Mouse (Mus musculus) heart, embryonic 13.5 days (tissue): ENCODE data around the gene Slc30a5. TPM values are rescaled to one million over a fixed set of nuclear protein-coding genes. Genes with fewer than 3 reads are reported as not detected.
A peak's percentile ranks its signal among the peaks of the same experiment; 100 is the strongest.

Experiments
- ATAC-seq: fragments of 200-750 bp; cut with Nextera tagmentation; 2 replicates; pipeline ENCODE4 v1.8.0; 2017; ENCODE audit warnings: moderate TSS enrichment; ENCODE audit not compliant: insufficient number of reproducible peaks, low FRiP score, low TSS enrichment; ENCODE audit errors: extremely low read depth
- H3K27ac ChIP-seq: fragments of 300-500 bp; sonication (generic); replicated peaks from 2 replicates; pipeline ENCODE4 v1.5.1; 2015; ENCODE audit warnings: moderate library complexity, mild to moderate bottlenecking, inconsistent platforms
- H3K27me3 ChIP-seq: fragments of 300-500 bp; sonication (generic); replicated peaks from 2 replicates; pipeline ENCODE4 v1.6.1; 2015; ENCODE audit warnings: mild to moderate bottlenecking, inconsistent platforms
- H3K36me3 ChIP-seq: fragments of 300-500 bp; sonication (generic); 2 replicates; pipeline ENCODE4 v1.6.1; 2015; ENCODE audit warnings: mild to moderate bottlenecking, inconsistent platforms
- H3K4me1 ChIP-seq: fragments of 300-500 bp; sonication (generic); 2 replicates; pipeline ENCODE4 v1.6.1; 2015; ENCODE audit warnings: inconsistent platforms
- H3K4me2 ChIP-seq: fragments of 300-500 bp; sonication (generic); 2 replicates; pipeline ENCODE4 v1.6.1; 2015; ENCODE audit warnings: inconsistent platforms, mild to moderate bottlenecking, moderate library complexity
- H3K4me3 ChIP-seq: fragments of 300-500 bp; sonication (generic); 2 replicates; pipeline ENCODE4 v1.5.1; 2015; ENCODE audit warnings: moderate library complexity, mild to moderate bottlenecking, inconsistent platforms
- H3K9ac ChIP-seq: fragments of 300-500 bp; sonication (generic); 2 replicates; pipeline ENCODE4 v1.6.1; 2015; ENCODE audit warnings: inconsistent platforms, mild to moderate bottlenecking, moderate library complexity
- H3K9me3 ChIP-seq: fragments of 300-500 bp; sonication (generic); 2 replicates; pipeline ENCODE4 v1.6.1; 2016; ENCODE audit warnings: inconsistent platforms
- WGBS: fragments of 180-500 bp; shearing (Covaris S2); methylation state at CpG from one replicate; pipeline ENCODE4 v1.1.7; 2015; ENCODE audit warnings: mixed read lengths; 5-methylcytosine and 5-hydroxymethylcytosine counted together
- polyA plus RNA-seq: library from polyadenylated mRNA; unstranded; fragments of >200 nt; fragmentation: Nextera tagmentation; extraction: Ambion mirVana; gene quantifications from 2 replicates; pipeline ENCODE4 v1.2.1, GENCODE M21; 2015

Gene Slc30a5
- 31.0 and 31.3 TPM in 2 replicates for polyA plus RNA-seq

DNA sequence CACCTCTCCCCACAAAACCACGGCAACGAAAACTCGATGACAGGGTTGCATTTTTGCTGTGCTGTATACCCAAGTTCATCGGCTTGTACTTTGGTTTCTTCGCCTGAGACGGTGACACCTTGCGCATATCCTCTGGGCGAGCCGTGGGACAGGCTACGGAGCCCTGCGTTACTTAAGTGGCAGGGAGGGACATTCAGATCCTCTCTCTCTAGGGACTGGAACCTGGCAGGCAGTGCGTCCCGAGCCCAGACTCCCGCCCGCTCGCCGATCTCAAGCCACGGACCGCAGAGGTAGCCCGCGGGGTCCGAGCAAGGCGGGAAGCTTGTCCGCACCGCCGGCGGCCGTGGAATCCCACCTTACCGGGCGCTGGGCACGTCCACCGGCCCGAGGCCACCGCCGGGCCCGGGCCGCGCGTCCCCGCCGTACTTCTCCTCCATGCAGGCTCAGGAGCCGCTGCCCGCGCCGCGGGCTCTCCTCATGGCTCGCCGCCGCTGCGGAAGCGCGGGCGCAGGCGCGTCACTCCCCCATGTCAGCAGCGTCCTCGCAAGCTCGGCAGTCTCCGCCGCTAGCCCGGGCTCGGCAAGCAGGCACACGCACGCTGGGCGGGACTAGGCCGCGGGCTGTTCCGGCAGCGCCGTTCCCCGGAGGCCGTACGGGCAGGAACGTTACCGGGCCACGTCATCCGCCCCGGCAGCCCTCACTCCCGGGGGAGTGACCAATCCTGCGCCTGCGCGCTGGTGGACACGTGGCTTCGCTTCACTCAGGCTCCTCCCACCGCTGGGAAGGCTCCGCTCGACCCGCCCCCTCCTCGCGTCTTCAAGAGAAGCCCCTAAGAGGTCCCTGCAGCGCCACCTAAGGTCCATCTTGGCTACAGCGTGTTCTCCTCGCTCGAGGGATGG is at the start of gene Slc30a5:
TSS of gene Slc30a5 (minus strand) at position 687 of the 899 bp plus-strand sequence.
- Histone ChIP-seq H3K9ac (peak within 1 kb of the TSS; percentile 98), H3K9me3 (no peaks in the 10 kb centered on the region), H3K4me1 (peaks cover 23% of the 10 kb centered on the region), H3K36me3 (peaks cover 4% of the 10 kb centered on the region), H3K27me3 (no peaks in the 10 kb centered on the region; the same call in 1 of the 2 replicates), H3K27ac (peak within 1 kb of the TSS; percentile 94), H3K4me2 (peak within 1 kb of the TSS; percentile 91), H3K4me3 (peak within 1 kb of the TSS; percentile 98)
- 0% methylated on average over 93 of the region's 94 CpGs for WGBS
- peak; percentile 98 for ATAC-seq

GRCm38 (mm10) chr13:100881944-100882343 is 48.7 kb upstream of the Slc30a5 start:
- H3K4me3 ChIP-seq: no peak overlapping the region
- no peaks in the 10 kb centered on the region for H3K27me3 ChIP-seq
- H3K9me3 ChIP-seq: no peaks in the 10 kb centered on the region
- H3K9ac ChIP-seq: no peak overlapping the region
- H3K4me2 ChIP-seq: no peak overlapping the region
- ATAC-seq: no peak
- no peaks in the 10 kb centered on the region for H3K36me3 ChIP-seq
- 76% methylated on average over 2 of the region's 2 CpGs for WGBS
- H3K4me1 ChIP-seq: no peaks in the 10 kb centered on the region
- no peak overlapping the region for H3K27ac ChIP-seq

GRCm38 (mm10) chr13:100879806-100880205 is 46.6 kb upstream of the Slc30a5 start:
- H3K4me2 ChIP-seq: no peak overlapping the region
- no peak overlapping the region for H3K9ac ChIP-seq
- no peaks in the 10 kb centered on the region for H3K36me3 ChIP-seq
- no peaks in the 10 kb centered on the region for H3K9me3 ChIP-seq
- H3K27me3 ChIP-seq: no peaks in the 10 kb centered on the region
- H3K27ac ChIP-seq: no peak overlapping the region
- no peak overlapping the region for H3K4me3 ChIP-seq
- 0 out of 2 replicates have a peak, but pooled peaks cover 7% of the 10 kb centered on the region for H3K4me1 ChIP-seq
- no peak for ATAC-seq
- WGBS: 73% methylated on average over 3 of the region's 3 CpGs

DNA sequence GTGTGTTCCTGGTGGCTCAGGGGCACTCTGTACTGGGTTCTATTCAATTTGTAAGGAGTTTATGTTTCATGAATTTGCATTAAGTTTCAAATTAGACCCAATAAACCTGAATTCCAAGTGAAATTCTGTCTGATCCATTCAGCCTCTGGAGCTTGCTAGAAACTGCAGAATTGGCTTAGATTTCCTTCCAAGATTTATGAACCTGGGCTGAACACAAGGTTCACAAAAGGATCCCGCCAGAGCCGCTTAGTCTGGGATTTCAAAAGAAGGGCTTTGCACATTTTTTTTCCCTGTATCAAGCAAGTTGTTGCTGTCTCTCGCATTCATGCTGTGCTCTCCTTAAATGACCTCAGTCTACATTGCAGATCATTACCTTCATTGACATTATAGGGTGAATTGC is 46.1 kb upstream of the Slc30a5 start:
- Histone ChIP-seq H3K4me1 (0 out of 2 replicates have a peak, but pooled peaks cover 9% of the 10 kb centered on the region), H3K9me3 (no peaks in the 10 kb centered on the region), H3K4me2 (no peak overlapping the region), H3K27ac (no peak overlapping the region), H3K27me3 (no peaks in the 10 kb centered on the region), H3K9ac (no peak overlapping the region), H3K4me3 (no peak overlapping the region), H3K36me3 (no peaks in the 10 kb centered on the region)
- 79% methylated on average over 3 of the region's 3 CpGs for WGBS
- ATAC-seq: no peak

DNA sequence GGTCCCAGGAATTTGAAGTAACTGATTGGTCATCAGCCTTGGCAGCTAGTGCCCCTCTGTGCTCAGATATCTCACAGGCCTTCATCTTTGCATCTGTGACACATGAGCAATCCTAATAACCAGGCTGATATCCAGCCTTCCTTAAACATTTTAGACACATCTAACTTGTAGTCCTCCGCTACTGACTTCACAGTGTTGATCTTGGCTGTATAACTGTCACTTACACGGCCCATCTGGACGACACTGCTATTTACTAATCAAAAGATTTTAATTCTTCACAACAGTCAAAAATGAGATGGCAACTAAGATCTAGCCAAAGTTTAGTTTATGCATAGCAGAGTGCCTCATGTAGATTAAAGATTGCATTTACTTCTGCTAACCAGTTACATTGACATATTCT is 45.0 kb upstream of the Slc30a5 start:
- no peaks in the 10 kb centered on the region for H3K27me3 ChIP-seq
- no peaks in the 10 kb centered on the region for H3K36me3 ChIP-seq
- no peak overlapping the region for H3K27ac ChIP-seq
- H3K4me1 ChIP-seq: 0 out of 2 replicates have a peak, but pooled peaks cover 9% of the 10 kb centered on the region
- H3K9ac ChIP-seq: no peak overlapping the region
- no peak overlapping the region for H3K4me2 ChIP-seq
- no peak for ATAC-seq
- WGBS: 81% methylated on average over 3 of the region's 3 CpGs
- no peak overlapping the region for H3K4me3 ChIP-seq
- H3K9me3 ChIP-seq: no peaks in the 10 kb centered on the region

DNA sequence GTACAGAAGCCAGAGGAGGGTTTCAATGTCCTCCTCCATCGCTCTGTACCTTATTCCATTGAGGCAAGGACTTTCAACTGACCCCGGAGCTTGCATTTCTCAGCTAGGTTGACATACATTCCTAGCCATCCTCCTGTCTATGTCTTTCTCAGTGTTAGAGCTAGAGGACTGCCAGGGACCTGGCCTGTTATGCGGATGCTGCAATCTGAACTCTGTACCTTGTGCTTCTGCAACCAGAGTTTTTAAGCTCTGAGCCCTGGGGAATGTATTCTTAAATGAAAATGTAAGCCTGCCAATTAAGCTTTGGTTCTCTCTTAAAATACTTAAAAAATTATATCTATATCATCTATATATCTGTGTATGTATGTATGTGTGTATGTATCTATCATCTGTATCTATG is 44.5 kb upstream of the Slc30a5 start:
- no peak overlapping the region for H3K4me2 ChIP-seq
- no peak overlapping the region for H3K4me3 ChIP-seq
- H3K9me3 ChIP-seq: no peaks in the 10 kb centered on the region
- WGBS: 78% methylated on average over 3 of the region's 3 CpGs
- no peaks in the 10 kb centered on the region for H3K36me3 ChIP-seq
- ATAC-seq: no peak
- H3K27ac ChIP-seq: no peak overlapping the region
- no peak overlapping the region for H3K9ac ChIP-seq
- no peaks in the 10 kb centered on the region for H3K27me3 ChIP-seq
- H3K4me1 ChIP-seq: 0 out of 2 replicates have a peak, but pooled peaks cover 9% of the 10 kb centered on the region

GRCm38 (mm10) chr13:100875103-100875502 is 41.9 kb upstream of the Slc30a5 start:
- 0 out of 2 replicates have a peak overlapping the region, but pooled peaks have one; percentile 28 for H3K27ac ChIP-seq
- no peak for ATAC-seq
- 45% methylated on average over 4 of the region's 4 CpGs for WGBS
- no peak overlapping the region for H3K9ac ChIP-seq
- no peaks in the 10 kb centered on the region for H3K27me3 ChIP-seq
- H3K4me3 ChIP-seq: no peak overlapping the region
- no peaks in the 10 kb centered on the region for H3K9me3 ChIP-seq
- no peak overlapping the region for H3K4me2 ChIP-seq
- no peaks in the 10 kb centered on the region for H3K36me3 ChIP-seq
- 0 out of 2 replicates have a peak, but pooled peaks cover 9% of the 10 kb centered on the region for H3K4me1 ChIP-seq

DNA sequence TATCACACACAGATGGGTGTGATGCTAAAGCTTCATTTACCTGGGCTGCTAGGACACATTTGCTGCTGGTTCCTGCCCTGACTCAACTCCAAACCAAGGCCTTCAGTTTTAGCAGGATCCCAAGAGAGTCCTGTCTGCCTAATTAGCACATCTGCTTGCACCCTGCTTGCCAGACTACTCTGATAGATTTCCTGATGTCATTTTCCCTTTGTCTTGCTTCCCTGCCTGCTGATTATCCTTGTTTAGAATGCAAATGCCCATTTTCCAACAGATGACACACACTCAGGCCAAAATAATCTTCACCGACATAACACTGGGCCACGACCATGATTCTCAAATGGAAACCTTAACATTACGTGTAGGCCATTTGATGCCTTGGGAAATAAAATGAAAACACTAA is 41.4 kb upstream of the Slc30a5 start:
- ATAC-seq: no peak
- 0 out of 2 replicates have a peak, but pooled peaks cover 9% of the 10 kb centered on the region for H3K4me1 ChIP-seq
- 0 out of 2 replicates have a peak overlapping the region, but pooled peaks have one; percentile 28 for H3K27ac ChIP-seq
- H3K9ac ChIP-seq: no peak overlapping the region
- H3K4me3 ChIP-seq: no peak overlapping the region
- H3K36me3 ChIP-seq: no peaks in the 10 kb centered on the region
- no peaks in the 10 kb centered on the region for H3K9me3 ChIP-seq
- H3K4me2 ChIP-seq: no peak overlapping the region
- H3K27me3 ChIP-seq: no peaks in the 10 kb centered on the region
- 68% methylated on average over 3 of the region's 3 CpGs for WGBS

DNA sequence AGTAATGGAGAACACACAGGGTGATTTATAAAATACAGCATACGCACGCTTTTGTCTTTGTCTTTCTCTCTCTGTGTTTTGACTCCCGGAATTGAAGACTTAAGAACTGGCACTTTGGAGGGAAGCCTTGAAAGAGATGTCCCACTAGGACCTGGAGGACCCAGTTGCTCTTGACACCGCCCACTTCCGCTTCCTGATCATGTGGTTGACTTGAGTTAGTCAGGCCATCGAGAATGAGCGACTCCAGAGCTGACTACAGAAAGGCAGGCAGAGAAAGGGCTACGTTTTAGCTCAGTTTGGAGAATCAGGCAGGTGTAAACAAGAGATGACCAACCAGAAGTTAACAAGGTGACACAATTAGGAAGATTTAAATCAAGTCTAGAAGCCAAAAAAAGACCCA is 40.3 kb upstream of the Slc30a5 start:
- Histone ChIP-seq H3K4me3 (no peak overlapping the region), H3K27me3 (no peaks in the 10 kb centered on the region), H3K4me2 (no peak overlapping the region), H3K36me3 (no peaks in the 10 kb centered on the region), H3K9ac (no peak overlapping the region), H3K27ac (no peak overlapping the region), H3K4me1 (0 out of 2 replicates have a peak, but pooled peaks cover 9% of the 10 kb centered on the region), H3K9me3 (no peaks in the 10 kb centered on the region)
- WGBS: 74% methylated on average over 8 of the region's 8 CpGs
- no peak for ATAC-seq

- 60% methylated on average over 11 of the region's 11 CpGs for WGBS
Measured at GRCm38 (mm10) chr13:100871445-100872171, 38.4 kb upstream of the Slc30a5 start.

DNA sequence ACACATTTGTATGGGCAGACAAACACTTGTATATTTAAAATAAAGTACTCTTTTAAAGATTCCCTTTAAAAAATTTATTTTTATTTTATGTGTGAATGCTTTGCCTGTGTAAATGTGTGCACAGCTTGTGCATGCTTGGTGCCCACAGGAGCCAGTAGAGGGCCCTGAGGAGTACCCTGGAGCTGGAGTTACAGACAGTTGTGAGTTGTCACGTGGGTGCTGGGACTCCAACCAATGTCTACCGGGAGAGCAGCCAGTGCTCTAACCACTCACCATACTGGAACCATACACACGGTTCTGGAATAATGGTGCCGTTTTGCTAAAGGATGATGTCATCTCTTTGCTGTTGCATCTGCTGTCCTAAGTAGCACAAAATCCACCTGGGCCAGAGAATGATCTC is 36.6 kb upstream of the Slc30a5 start:
- no peak overlapping the region for H3K4me3 ChIP-seq
- no peaks in the 10 kb centered on the region for H3K27me3 ChIP-seq
- no peak for ATAC-seq
- 68% methylated on average over 4 of the region's 4 CpGs for WGBS
- H3K9ac ChIP-seq: no peak overlapping the region
- no peak overlapping the region for H3K27ac ChIP-seq
- no peaks in the 10 kb centered on the region for H3K9me3 ChIP-seq
- H3K36me3 ChIP-seq: no peaks in the 10 kb centered on the region
- H3K4me1 ChIP-seq: peaks cover 25% of the 10 kb centered on the region
- no peak overlapping the region for H3K4me2 ChIP-seq

More at GRCm38 (mm10) chr13:100871445-100872171, 38.4 kb upstream of the Slc30a5 start:
- no peaks in the 10 kb centered on the region for H3K27me3 ChIP-seq
- no peak overlapping the region for H3K9ac ChIP-seq
- H3K9me3 ChIP-seq: no peaks in the 10 kb centered on the region
- no peak for ATAC-seq
- H3K4me1 ChIP-seq: peaks cover 21% of the 10 kb centered on the region
- no peak overlapping the region for H3K27ac ChIP-seq
- no peak overlapping the region for H3K4me3 ChIP-seq
- no peak overlapping the region for H3K4me2 ChIP-seq
- no peaks in the 10 kb centered on the region for H3K36me3 ChIP-seq
